Mouse (Mus musculus): ENCODE results near the gene Vil1. TPM values are rescaled to one million over a fixed set of nuclear protein-coding genes. Genes with fewer than 3 reads are reported as not detected.

Vil1 gene
- polyA plus RNA-seq, 1 experiment from 2014 or later = 11.5 TPM

- peak overlapping the region; percentile 90 for H3K4me2 ChIP-seq
- H3K9ac ChIP-seq = peak overlapping the region; percentile 55
- H3K4me3 ChIP-seq (replicated peaks) = peak overlapping the region; percentile 48
- peak overlapping the region; percentile 97 for H3K27ac ChIP-seq
- H3K36me3 ChIP-seq = peaks cover 24% of the 10 kb centered on the region
- peak; percentile 95 for ATAC-seq (replicated peaks; ENCODE audit: low FRiP score)
- no peaks in the 10 kb centered on the region for H3K9me3 ChIP-seq (replicated peaks)
- peaks cover 43% of the 10 kb centered on the region for H3K4me1 ChIP-seq
- WGBS = under 1% methylated on average over 41 of the region's 41 CpGs
- H3K27me3 ChIP-seq = no peaks in the 10 kb centered on the region
Observed at GRCm38 (mm10) chr1:74397268-74397918, 11.8 kb upstream of the Vil1 start.

- Histone ChIP-seq H3K9ac (peak overlapping the region; percentile 55), H3K27me3 (no peaks in the 10 kb centered on the region), H3K4me3 (replicated peaks) (peak overlapping the region; percentile 48), H3K4me2 (peak overlapping the region; percentile 90), H3K27ac (peak overlapping the region; percentile 97), H3K36me3 (peaks cover 24% of the 10 kb centered on the region), H3K9me3 (replicated peaks) (no peaks in the 10 kb centered on the region), H3K4me1 (peaks cover 38% of the 10 kb centered on the region)
- ATAC-seq (replicated peaks; ENCODE audit: low FRiP score) = peak; percentile 57
- 3% methylated on average over 11 of the region's 11 CpGs for WGBS
Observed at GRCm38 (mm10) chr1:74397919-74398451, 11.2 kb upstream of the Vil1 start.

- no peaks in the 10 kb centered on the region for H3K36me3 ChIP-seq
- WGBS = 76% methylated on average over 3 of the region's 3 CpGs
- no peak for ATAC-seq (replicated peaks; ENCODE audit: low FRiP score)
- peaks cover 18% of the 10 kb centered on the region for H3K4me1 ChIP-seq
- no peak overlapping the region for H3K4me3 ChIP-seq (replicated peaks)
- no peak overlapping the region for H3K27ac ChIP-seq
- no peak overlapping the region for H3K4me2 ChIP-seq
- H3K9me3 ChIP-seq (replicated peaks) = no peaks in the 10 kb centered on the region
- no peaks in the 10 kb centered on the region for H3K27me3 ChIP-seq
- H3K9ac ChIP-seq = no peak overlapping the region
Observed at GRCm38 (mm10) chr1:74400531-74400930, 8.6 kb upstream of the Vil1 start.

GRCm38 (mm10) chr1:74401015-74401702, 8.0 kb upstream of the Vil1 start:
- Histone ChIP-seq H3K4me2 (no peak overlapping the region), H3K36me3 (no peaks in the 10 kb centered on the region), H3K27ac (no peak overlapping the region), H3K9ac (no peak overlapping the region), H3K4me1 (peaks cover 18% of the 10 kb centered on the region), H3K9me3 (replicated peaks) (no peaks in the 10 kb centered on the region), H3K27me3 (no peaks in the 10 kb centered on the region), H3K4me3 (replicated peaks) (no peak overlapping the region)
- no peak for ATAC-seq (replicated peaks; ENCODE audit: low FRiP score)
- 59% methylated on average over 16 of the region's 16 CpGs for WGBS

- H3K4me3 ChIP-seq (replicated peaks) = no peak overlapping the region
- H3K4me2 ChIP-seq = no peak overlapping the region
- ATAC-seq (replicated peaks; ENCODE audit: low FRiP score) = no peak
- H3K4me1 ChIP-seq = peaks cover 9% of the 10 kb centered on the region; the same call in 1 of the 2 replicates
- WGBS = 93% methylated on average over 4 of the region's 4 CpGs
- H3K9ac ChIP-seq = no peak overlapping the region
- no peak overlapping the region for H3K27ac ChIP-seq
- H3K36me3 ChIP-seq = no peaks in the 10 kb centered on the region
- no peaks in the 10 kb centered on the region for H3K27me3 ChIP-seq
- no peaks in the 10 kb centered on the region for H3K9me3 ChIP-seq (replicated peaks)
Observed at GRCm38 (mm10) chr1:74404206-74404605, 5.0 kb upstream of the Vil1 start.

GRCm38 (mm10) chr1:74411753-74412325, 2.7 kb downstream of the Vil1 start:
- H3K4me3 ChIP-seq (replicated peaks) = no peak overlapping the region
- H3K27ac ChIP-seq = no peak overlapping the region
- H3K9ac ChIP-seq = no peak overlapping the region
- no peak for ATAC-seq (replicated peaks; ENCODE audit: low FRiP score)
- H3K9me3 ChIP-seq (replicated peaks) = no peaks in the 10 kb centered on the region
- no peaks in the 10 kb centered on the region for H3K36me3 ChIP-seq
- peaks cover 20% of the 10 kb centered on the region for H3K4me1 ChIP-seq
- 55% methylated on average over 2 of the region's 2 CpGs for WGBS
- no peaks in the 10 kb centered on the region for H3K27me3 ChIP-seq
- no peak overlapping the region for H3K4me2 ChIP-seq

- no peaks in the 10 kb centered on the region for H3K36me3 ChIP-seq
- no peak for ATAC-seq (replicated peaks; ENCODE audit: low FRiP score)
- no peak overlapping the region for H3K4me2 ChIP-seq
- WGBS = 85% methylated on average over 8 of the region's 8 CpGs
- no peak overlapping the region for H3K9ac ChIP-seq
- H3K4me3 ChIP-seq (replicated peaks) = no peak overlapping the region
- no peaks in the 10 kb centered on the region for H3K9me3 ChIP-seq (replicated peaks)
- H3K4me1 ChIP-seq = peaks cover 20% of the 10 kb centered on the region
- no peak overlapping the region for H3K27ac ChIP-seq
- no peaks in the 10 kb centered on the region for H3K27me3 ChIP-seq
Observed at GRCm38 (mm10) chr1:74412711-74413110, 3.5 kb downstream of the Vil1 start.

- no peaks in the 10 kb centered on the region for H3K27me3 ChIP-seq
- ATAC-seq (replicated peaks; ENCODE audit: low FRiP score) = peak; percentile 70
- no peak overlapping the region for H3K4me2 ChIP-seq
- H3K27ac ChIP-seq = no peak overlapping the region
- 42% methylated on average over 4 of the region's 4 CpGs for WGBS
- no peaks in the 10 kb centered on the region for H3K36me3 ChIP-seq
- H3K4me3 ChIP-seq (replicated peaks) = no peak overlapping the region
- H3K4me1 ChIP-seq = peaks cover 26% of the 10 kb centered on the region
- H3K9ac ChIP-seq = no peak overlapping the region
- H3K9me3 ChIP-seq (replicated peaks) = no peaks in the 10 kb centered on the region
Observed at GRCm38 (mm10) chr1:74415143-74415542, 6.0 kb downstream of the Vil1 start.

- H3K27ac ChIP-seq = 0 out of 2 replicates have a peak overlapping the region, but pooled peaks have one; percentile 10
- ATAC-seq (replicated peaks; ENCODE audit: low FRiP score) = no peak
- H3K9ac ChIP-seq = no peak overlapping the region
- no peaks in the 10 kb centered on the region for H3K36me3 ChIP-seq
- no peaks in the 10 kb centered on the region for H3K9me3 ChIP-seq (replicated peaks)
- H3K27me3 ChIP-seq = no peaks in the 10 kb centered on the region
- H3K4me2 ChIP-seq = no peak overlapping the region
- H3K4me1 ChIP-seq = peaks cover 31% of the 10 kb centered on the region
- no peak overlapping the region for H3K4me3 ChIP-seq (replicated peaks)
- 68% methylated on average over 17 of the region's 17 CpGs for WGBS
Observed at GRCm38 (mm10) chr1:74418747-74419439, 9.7 kb downstream of the Vil1 start.

- WGBS = 60% methylated on average over 9 of the region's 9 CpGs
- Histone ChIP-seq H3K4me3 (replicated peaks) (no peak overlapping the region), H3K27ac (0 out of 2 replicates have a peak overlapping the region, but pooled peaks have one; percentile 10), H3K4me1 (peaks cover 31% of the 10 kb centered on the region), H3K9me3 (replicated peaks) (no peaks in the 10 kb centered on the region), H3K9ac (no peak overlapping the region), H3K4me2 (no peak overlapping the region), H3K36me3 (no peaks in the 10 kb centered on the region), H3K27me3 (no peaks in the 10 kb centered on the region)
- ATAC-seq (replicated peaks; ENCODE audit: low FRiP score) = no peak
Observed at GRCm38 (mm10) chr1:74419440-74419794, 10.2 kb downstream of the Vil1 start.

- Histone ChIP-seq H3K4me2 (no peak overlapping the region), H3K9ac (no peak overlapping the region), H3K4me3 (replicated peaks) (no peak overlapping the region), H3K27ac (no peak overlapping the region), H3K36me3 (no peaks in the 10 kb centered on the region), H3K27me3 (no peaks in the 10 kb centered on the region), H3K4me1 (peaks cover 20% of the 10 kb centered on the region), H3K9me3 (replicated peaks) (no peaks in the 10 kb centered on the region)
- WGBS = 41% methylated on average over 8 of the region's 8 CpGs
- no peak for ATAC-seq (replicated peaks; ENCODE audit: low FRiP score)
Observed at GRCm38 (mm10) chr1:74423147-74423546, 14.0 kb downstream of the Vil1 start.

GRCm38 (mm10) chr1:74425845-74426244, 16.7 kb downstream of the Vil1 start:
- Histone ChIP-seq H3K4me3 (replicated peaks) (no peak overlapping the region), H3K9ac (no peak overlapping the region), H3K4me2 (no peak overlapping the region), H3K27me3 (no peaks in the 10 kb centered on the region), H3K36me3 (no peaks in the 10 kb centered on the region), H3K4me1 (peaks cover 5% of the 10 kb centered on the region; the same call in 1 of the 2 replicates), H3K27ac (no peak overlapping the region), H3K9me3 (replicated peaks) (no peaks in the 10 kb centered on the region)
- ATAC-seq (replicated peaks; ENCODE audit: low FRiP score) = no peak
- 65% methylated on average over 7 of the region's 7 CpGs for WGBS
